Mouse (Mus musculus): ENCODE measurements around the gene Lrrc3b. TPM values are rescaled to one million over a fixed set of nuclear protein-coding genes. Genes with fewer than 3 reads are reported as not detected.

Lrrc3b gene
- polyA plus RNA-seq, 1 experiment from 2014 or later, result 0.09 TPM

DNA sequence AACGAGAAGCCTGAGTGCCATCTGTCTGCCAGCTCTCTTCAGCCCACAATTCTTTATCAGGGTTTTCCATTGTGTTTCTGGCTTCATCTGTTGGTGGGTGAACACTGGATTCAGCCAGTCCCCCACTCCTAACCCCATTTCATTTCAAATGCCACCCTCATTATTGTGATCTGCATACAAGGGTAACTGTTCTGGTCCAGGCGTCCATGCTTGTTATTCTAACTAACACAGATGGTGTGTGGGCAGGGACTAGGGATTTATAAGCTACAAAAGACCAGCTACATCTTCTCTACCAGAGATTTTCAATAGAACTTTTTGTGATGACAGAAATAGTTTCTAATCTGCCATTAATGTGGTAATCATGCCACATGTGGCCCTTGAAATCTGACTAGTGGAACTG lies 130.2 kb downstream of the Lrrc3b start:
- ATAC-seq (ENCODE audit: low read depth), result no peak
- Histone ChIP-seq H3K4me1 (ENCODE audit: control insufficient read depth, low read depth, low read length) (no peaks in the 10 kb centered on the region), H3K27me3 (ENCODE audit: control insufficient read depth, insufficient read depth, low read depth, low read length) (no peaks in the 10 kb centered on the region), H3K36me3 (ENCODE audit: control insufficient read depth, insufficient read depth) (no peaks in the 10 kb centered on the region), H3K9ac (ENCODE audit: low read depth, low read length) (no peak overlapping the region), H3K4me2 (ENCODE audit: low read depth, low read length) (no peak overlapping the region), H3K9me3 (replicated peaks; ENCODE audit: control insufficient read depth, low read length) (no peaks in the 10 kb centered on the region), H3K27ac (ENCODE audit: low read length) (no peak overlapping the region), H3K4me3 (ENCODE audit: low read depth, low read length) (no peak overlapping the region)
- 54% methylated on average over 2 of the region's 2 CpGs for WGBS (ENCODE audit: insufficient replicate concordance)

Data from liver, embryonic 16.5 days (tissue).